Mouse (Mus musculus) forebrain, embryonic 14.5 days (tissue): ENCODE measurements around the gene Slc29a4. TPM values are rescaled to one million over a fixed set of nuclear protein-coding genes. Genes with fewer than 3 reads are reported as not detected.

Source experiments
- ATAC-seq: fragments of 200-750 bp; cut with Nextera tagmentation; 2 replicates; pipeline ENCODE4 v1.8.0; 2017; ENCODE audit warnings: mild to moderate bottlenecking, moderate library complexity
- DNase-seq: peaks from one replicate; pipeline ENCODE4 v3.0.0-alpha.2; 2015; ENCODE audit warnings: low spot score
- H3K27ac ChIP-seq: fragments of 300-500 bp; sonication (generic); 2 replicates; pipeline ENCODE4 v1.5.1; 2014; ENCODE audit warnings: low read depth, mild to moderate bottlenecking, control low read depth, low read length, moderate library complexity
- H3K27me3 ChIP-seq: fragments of 300-500 bp; sonication (generic); replicated peaks from 2 replicates; pipeline ENCODE4 v1.6.1; 2014; ENCODE audit warnings: low read length, control low read depth, mixed read lengths; ENCODE audit not compliant: control insufficient read depth, insufficient read depth
- H3K36me3 ChIP-seq: fragments of 300-500 bp; sonication (generic); 2 replicates; pipeline ENCODE4 v1.6.1; 2014; ENCODE audit warnings: low read length, control low read depth; ENCODE audit not compliant: control insufficient read depth, insufficient read depth
- H3K4me1 ChIP-seq: fragments of 300-500 bp; sonication (generic); 2 replicates; pipeline ENCODE4 v1.6.1; 2014; ENCODE audit warnings: antibody characterized with exemption, low read length, control low read depth; ENCODE audit not compliant: control insufficient read depth, insufficient read depth
- H3K4me2 ChIP-seq: fragments of 300-500 bp; sonication (generic); 2 replicates; pipeline ENCODE4 v1.6.1; 2014; ENCODE audit warnings: mild to moderate bottlenecking, control low read depth, low read length
- H3K4me3 ChIP-seq: fragments of 300-500 bp; sonication (generic); 2 replicates; pipeline ENCODE4 v1.5.1; 2014; ENCODE audit warnings: low read depth, low read length, control low read depth
- H3K9ac ChIP-seq: fragments of 300-500 bp; sonication (generic); 2 replicates; pipeline ENCODE4 v1.6.1; 2014; ENCODE audit warnings: mild to moderate bottlenecking, low read length, control low read depth, moderate library complexity
- H3K9me3 ChIP-seq: fragments of 300-500 bp; sonication (generic); replicated peaks from 2 replicates; pipeline ENCODE4 v1.6.1; 2016; ENCODE audit warnings: low read length, control low read depth, mixed read lengths; ENCODE audit not compliant: control insufficient read depth
- WGBS: fragments of 180-500 bp; shearing (Covaris S2); extraction: QIAGEN DNeasy Blood & Tissue Kit; methylation state at CpG from one replicate; pipeline ENCODE4 v1.1.7; 2014; 5-methylcytosine and 5-hydroxymethylcytosine counted together
- polyA plus RNA-seq: library from polyadenylated mRNA; unstranded; fragments of >200 nt; fragmentation: Nextera tagmentation; extraction: Ambion mirVana; gene quantifications from 2 replicates; pipeline ENCODE4 v1.2.1, GENCODE M21; 2014

The Slc29a4 gene
- polyA plus RNA-seq: 50.4 and 69.7 TPM in 2 replicates

DNA sequence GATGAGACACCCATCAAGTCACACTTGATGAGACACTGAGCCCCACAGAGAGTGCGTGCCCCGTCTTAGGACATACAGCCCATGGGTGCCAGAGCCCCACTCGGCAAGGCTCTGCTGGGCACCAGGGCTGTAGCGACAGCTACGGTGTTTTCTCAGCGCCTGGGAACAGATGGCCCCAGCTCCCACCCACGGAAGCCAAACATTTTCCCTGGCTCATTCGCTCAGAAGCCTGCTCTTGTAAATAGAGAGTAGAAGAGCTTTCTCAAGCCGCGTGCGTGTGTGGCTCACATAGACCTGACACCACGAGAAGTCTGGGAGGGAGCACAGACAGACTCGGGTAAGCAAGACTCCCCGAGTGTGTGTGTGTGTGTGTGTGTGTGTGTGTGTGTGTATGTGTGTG, at the start of gene Slc29a4:
Gene Slc29a4 (plus strand): TSS at position 265 of the 400 bp plus-strand sequence.
- Histone ChIP-seq H3K27ac (peak within 1 kb of the TSS; percentile 48; the same call in 1 of the 2 replicates), H3K9me3 (no peaks in the 10 kb centered on the region), H3K4me3 (no peak within 1 kb of the TSS), H3K4me1 (peaks cover 18% of the 10 kb centered on the region), H3K36me3 (no peaks in the 10 kb centered on the region), H3K9ac (no peak within 1 kb of the TSS), H3K27me3 (no peaks in the 10 kb centered on the region), H3K4me2 (peak within 1 kb of the TSS; percentile 7)
- 58% methylated on average over 14 of the region's 14 CpGs for WGBS
- peak; percentile 78 for DNase-seq
- ATAC-seq: peak; percentile 77

DNA sequence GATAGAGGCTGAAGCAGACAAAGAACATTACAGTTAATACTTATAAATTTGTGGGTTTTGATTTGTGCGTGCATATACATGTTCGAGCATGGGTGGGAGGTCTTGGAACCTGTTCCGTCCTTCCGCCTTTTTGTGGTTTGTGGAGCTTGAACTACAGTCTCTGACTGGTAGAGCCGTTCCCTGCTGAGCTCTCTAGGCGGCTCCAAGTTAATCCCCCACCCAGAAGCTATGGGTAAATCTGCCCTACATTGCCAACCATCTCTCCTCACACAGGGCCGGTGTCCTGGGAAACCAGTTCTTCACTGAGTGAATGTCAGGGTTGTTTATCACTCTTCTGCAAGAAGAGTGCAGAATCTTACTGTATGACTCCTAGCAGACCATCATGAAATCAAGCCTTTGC, 44.1 kb upstream of the Slc29a4 start:
- DNase-seq (no peak), ATAC-seq (no peak)
- no peak overlapping the region for H3K4me3 ChIP-seq
- H3K9ac ChIP-seq: no peak overlapping the region
- H3K9me3 ChIP-seq: no peaks in the 10 kb centered on the region; the same call in 1 of the 2 replicates
- peaks cover 4% of the 10 kb centered on the region; the same call in 1 of the 2 replicates for H3K36me3 ChIP-seq
- H3K4me1 ChIP-seq: no peaks in the 10 kb centered on the region
- 82% methylated on average over 7 of the region's 7 CpGs for WGBS
- no peak overlapping the region for H3K4me2 ChIP-seq
- H3K27me3 ChIP-seq: no peaks in the 10 kb centered on the region
- no peak overlapping the region for H3K27ac ChIP-seq

DNA sequence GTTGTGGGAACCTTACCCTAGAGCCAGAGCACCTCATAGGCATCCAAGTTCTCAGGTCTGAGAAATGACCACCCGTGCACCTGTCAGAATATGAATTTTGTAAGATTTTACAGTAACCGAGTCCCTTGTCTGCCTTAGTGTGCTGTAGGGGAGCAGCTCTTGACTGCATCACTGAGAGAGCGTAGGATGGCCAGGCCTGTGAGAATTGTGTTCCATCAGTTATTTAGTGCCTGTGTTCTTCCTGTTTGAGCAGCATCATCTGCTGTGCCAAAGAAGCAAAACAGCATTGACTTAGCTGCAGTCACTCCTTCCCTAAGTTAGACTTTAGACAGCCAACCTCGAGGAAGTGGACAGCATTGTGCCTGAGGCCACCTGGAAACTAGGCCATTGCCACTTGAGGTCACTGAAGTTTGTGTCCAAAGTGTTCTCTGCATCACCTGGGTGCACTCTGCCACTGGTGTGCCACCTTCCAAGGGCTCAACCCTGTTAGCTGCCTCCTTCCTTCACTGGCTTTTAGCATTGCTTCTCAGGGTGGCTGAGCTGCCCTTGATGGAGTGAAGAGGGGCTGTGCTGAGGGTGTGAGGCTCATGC, 42.8 kb upstream of the Slc29a4 start:
- no peaks in the 10 kb centered on the region; the same call in 1 of the 2 replicates for H3K9me3 ChIP-seq
- WGBS: 98% methylated on average over 4 of the region's 4 CpGs

DNA sequence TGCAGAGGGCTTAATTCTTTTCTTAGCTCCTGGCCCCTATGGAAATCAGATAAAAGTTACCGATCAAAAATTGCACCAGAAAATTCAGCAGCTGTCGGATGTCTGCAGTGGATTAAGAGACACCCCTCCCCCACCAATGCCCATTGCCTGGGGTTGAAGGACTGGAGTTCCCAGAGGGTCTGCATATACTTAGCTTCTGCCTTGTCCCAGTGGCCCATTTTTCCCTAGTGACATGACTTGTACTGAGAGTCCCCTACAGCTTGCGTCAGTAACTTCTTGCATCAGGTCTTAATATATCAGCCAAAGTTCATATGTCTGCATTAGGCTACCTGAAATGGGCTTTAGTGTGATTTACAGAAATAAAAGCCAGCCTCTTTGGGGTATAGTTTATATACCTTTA, 41.9 kb upstream of the Slc29a4 start:
- no peaks in the 10 kb centered on the region for H3K9me3 ChIP-seq
- no peaks in the 10 kb centered on the region for H3K27me3 ChIP-seq
- no peaks in the 10 kb centered on the region for H3K4me1 ChIP-seq
- DNase-seq (no peak), ATAC-seq (no peak)
- no peak overlapping the region for H3K9ac ChIP-seq
- no peak overlapping the region for H3K4me2 ChIP-seq
- H3K27ac ChIP-seq: no peak overlapping the region
- H3K36me3 ChIP-seq: peaks cover 3% of the 10 kb centered on the region; the same call in 1 of the 2 replicates
- H3K4me3 ChIP-seq: no peak overlapping the region
- 80% methylated on average over 3 of the region's 3 CpGs for WGBS

More for the DNA sequence above, 42.8 kb upstream of the Slc29a4 start:
- DNase-seq (no peak), ATAC-seq (no peak)
- Histone ChIP-seq H3K4me2 (no peak overlapping the region), H3K9ac (no peak overlapping the region), H3K4me3 (no peak overlapping the region), H3K27ac (no peak overlapping the region), H3K4me1 (no peaks in the 10 kb centered on the region), H3K27me3 (no peaks in the 10 kb centered on the region), H3K36me3 (peaks cover 4% of the 10 kb centered on the region; the same call in 1 of the 2 replicates)

DNA sequence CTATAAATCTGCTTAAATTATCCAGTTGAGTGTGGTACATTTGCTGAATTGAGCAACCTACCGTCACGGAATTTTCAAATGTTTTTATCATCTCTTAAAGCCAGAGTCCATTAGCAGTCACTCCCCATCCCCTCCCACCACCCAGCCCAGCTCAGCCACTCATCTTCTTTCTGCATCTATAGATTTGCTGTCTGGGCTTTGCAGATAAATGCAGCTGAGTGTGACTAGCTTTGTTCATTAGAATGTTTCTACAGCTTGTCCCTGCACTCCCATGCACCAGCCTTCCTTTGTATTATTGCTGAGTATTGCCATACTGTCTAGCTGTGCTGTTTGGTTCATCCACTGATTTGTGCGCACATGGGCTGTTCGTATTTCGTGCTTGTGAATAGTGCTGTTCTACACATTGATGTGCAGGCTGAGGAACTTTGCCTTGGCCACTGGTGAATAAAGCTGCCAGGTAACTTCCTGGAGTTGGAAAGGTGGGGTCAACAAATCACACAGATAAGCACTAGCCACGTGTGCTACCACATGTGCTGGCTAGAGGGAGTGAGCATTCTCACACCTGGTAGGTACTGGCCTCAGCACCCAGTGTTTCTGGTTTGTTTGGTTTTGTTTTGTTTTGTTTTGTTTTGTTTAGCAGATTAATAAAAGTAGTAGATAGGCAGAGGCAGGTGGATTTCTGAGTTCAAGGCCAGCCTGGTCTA, 41.4 kb upstream of the Slc29a4 start:
- Histone ChIP-seq H3K36me3 (peaks cover 9% of the 10 kb centered on the region), H3K27me3 (no peaks in the 10 kb centered on the region), H3K4me2 (no peak overlapping the region), H3K4me3 (no peak overlapping the region), H3K9me3 (no peaks in the 10 kb centered on the region), H3K9ac (no peak overlapping the region), H3K4me1 (no peaks in the 10 kb centered on the region), H3K27ac (no peak overlapping the region)
- 86% methylated on average over 6 of the region's 6 CpGs for WGBS
- DNase-seq: no peak
- no peak for ATAC-seq

DNA sequence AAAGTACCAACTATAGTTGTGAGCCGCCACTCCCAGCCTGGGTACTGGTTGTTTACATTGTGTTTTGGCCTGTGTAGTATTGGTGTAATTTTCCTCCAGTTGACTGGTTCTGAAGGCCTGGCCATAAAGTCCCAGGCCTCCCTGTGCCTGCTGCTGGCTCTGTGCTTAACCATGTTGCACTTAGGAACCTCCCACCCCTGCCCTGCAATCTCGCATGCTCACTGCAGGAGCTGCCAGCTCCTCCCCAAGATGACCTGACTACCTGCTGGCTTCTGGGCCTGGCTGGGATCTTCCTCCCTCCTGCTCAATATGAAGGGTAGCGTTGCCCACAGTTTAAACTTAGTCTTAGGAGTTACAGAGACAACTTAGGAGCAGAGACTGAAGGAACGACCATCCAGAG, 40.0 kb upstream of the Slc29a4 start:
- WGBS: 79% methylated on average over 4 of the region's 4 CpGs
- H3K9ac ChIP-seq: no peak overlapping the region
- H3K4me3 ChIP-seq: no peak overlapping the region
- no peaks in the 10 kb centered on the region for H3K4me1 ChIP-seq
- H3K27ac ChIP-seq: no peak overlapping the region
- ATAC-seq (no peak), DNase-seq (no peak)
- no peaks in the 10 kb centered on the region for H3K9me3 ChIP-seq
- H3K4me2 ChIP-seq: no peak overlapping the region
- H3K27me3 ChIP-seq: no peaks in the 10 kb centered on the region
- peaks cover 22% of the 10 kb centered on the region for H3K36me3 ChIP-seq

DNA sequence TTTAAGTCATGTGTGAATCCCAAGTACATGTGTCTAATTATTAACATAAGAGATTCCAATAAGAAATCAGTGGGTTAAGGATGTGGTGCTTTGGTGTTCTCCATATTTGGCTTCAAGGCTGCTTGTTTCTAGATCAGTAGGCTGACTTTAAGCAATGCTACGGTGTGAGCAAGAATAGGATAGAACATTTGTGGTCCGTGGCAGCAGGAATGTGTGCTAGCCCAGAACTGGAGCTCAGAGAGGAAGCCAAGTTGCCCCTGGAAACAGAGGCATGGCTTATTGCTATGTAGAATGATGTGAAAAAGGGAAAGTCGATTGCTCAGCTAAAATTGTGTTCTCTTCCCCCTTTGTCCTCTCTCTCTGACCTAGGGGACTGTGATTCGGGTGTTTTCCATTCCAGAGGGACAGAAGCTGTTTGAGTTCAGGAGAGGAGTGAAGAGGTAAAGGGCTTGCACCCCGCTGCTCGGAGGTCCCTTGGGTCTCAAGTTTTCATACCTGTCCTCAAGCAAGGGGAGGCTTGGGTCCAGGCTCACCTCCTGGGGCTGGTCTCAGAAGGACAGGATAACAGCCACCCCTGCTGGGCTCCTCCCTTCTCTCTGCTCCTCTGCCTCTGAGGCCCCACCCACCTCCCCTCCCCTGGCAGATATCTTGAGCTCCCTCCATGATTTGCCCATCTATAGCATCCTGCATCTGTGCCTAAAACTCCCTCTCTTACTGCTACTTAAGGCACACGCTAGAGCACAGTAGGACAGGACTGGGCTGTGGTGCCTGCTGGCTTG, 31.5 kb upstream of the Slc29a4 start:
- 84% methylated on average over 7 of the region's 7 CpGs for WGBS
- DNase-seq (no peak), ATAC-seq (no peak)
- H3K9ac ChIP-seq: no peak overlapping the region
- no peak overlapping the region for H3K4me3 ChIP-seq
- no peak overlapping the region for H3K27ac ChIP-seq
- H3K4me1 ChIP-seq: no peaks in the 10 kb centered on the region
- no peak overlapping the region for H3K4me2 ChIP-seq
- no peaks in the 10 kb centered on the region for H3K27me3 ChIP-seq
- H3K9me3 ChIP-seq: no peaks in the 10 kb centered on the region
- H3K36me3 ChIP-seq: peaks cover 98% of the 10 kb centered on the region

DNA sequence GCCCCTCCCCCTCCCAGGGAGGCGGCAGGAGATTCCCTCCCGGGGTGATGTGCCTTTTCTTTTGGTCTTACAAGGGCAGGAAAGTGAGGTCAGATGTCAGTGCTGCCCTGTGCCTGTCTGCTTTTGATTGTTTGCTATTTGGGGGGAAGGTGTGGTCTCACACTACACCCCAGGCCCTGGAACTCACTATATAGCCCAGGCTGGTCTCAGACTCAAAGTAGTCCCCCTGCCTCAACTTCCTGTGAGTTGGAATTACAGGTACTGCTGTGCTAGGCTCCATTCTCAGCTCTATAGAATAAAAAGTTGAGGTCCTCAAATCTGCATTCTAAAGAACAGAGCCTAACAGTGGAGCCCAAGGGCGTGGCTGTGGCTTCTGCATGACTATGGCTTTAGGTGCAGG, 24.4 kb upstream of the Slc29a4 start:
- WGBS: 44% methylated on average over 3 of the region's 3 CpGs
- H3K4me2 ChIP-seq: no peak overlapping the region

More for the DNA sequence above, 24.4 kb upstream of the Slc29a4 start:
- DNase-seq (no peak), ATAC-seq (no peak)
- H3K36me3 ChIP-seq: peaks cover 72% of the 10 kb centered on the region
- no peaks in the 10 kb centered on the region for H3K27me3 ChIP-seq
- no peak overlapping the region for H3K4me3 ChIP-seq
- H3K27ac ChIP-seq: no peak overlapping the region
- H3K4me1 ChIP-seq: no peaks in the 10 kb centered on the region
- no peak overlapping the region for H3K9ac ChIP-seq
- no peaks in the 10 kb centered on the region for H3K9me3 ChIP-seq
